Mouse (Mus musculus): ENCODE measurements at regions not wholly inside any gene's neighbourhood (a gene's known extent, or its start where the extent isn't known, plus 50 kb on each side); places are given as distances from the start of the nearest gene placed in this dataset.

DNA sequence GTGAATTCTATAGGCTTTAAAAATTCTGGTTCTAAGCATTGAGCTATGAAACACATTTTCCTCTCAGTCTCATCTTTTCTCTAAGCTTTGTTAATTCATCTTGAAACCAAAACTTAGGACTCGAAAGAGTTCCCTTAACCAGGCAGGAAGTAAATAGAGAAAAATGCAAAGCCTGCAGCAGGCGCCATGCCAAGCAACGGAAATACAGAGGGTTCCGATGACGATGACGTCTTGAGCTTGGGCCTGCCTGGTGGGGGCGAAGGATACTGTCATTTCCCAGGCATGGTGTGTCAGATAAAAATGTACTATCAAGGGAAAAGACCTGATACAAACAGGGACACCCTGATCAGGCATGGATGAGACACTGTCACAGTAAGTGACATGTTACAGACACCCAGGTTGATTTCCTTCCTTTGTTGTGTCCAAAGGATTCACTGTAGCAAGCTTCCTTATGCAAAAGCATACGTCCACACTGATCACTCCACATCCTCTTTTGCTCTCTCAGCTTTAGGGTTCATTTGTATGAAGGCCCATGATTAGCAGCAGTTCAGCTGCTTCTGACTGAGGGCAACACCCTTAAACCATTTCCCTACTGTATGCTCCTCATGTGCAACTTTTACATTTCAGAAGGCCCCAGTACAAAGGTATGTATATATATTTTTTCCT, 135.0 kb downstream of the Cemip2 start:
- 60% methylated on average over 8 of the region's 8 CpGs for WGBS
- Histone ChIP-seq H3K27ac (ENCODE audit: low read depth) (peak overlapping the region; percentile 51; the same call in 1 of the 2 replicates), H3K9ac (no peak overlapping the region), H3K4me3 (ENCODE audit: low read depth, low read length) (no peak overlapping the region), H3K27me3 (ENCODE audit: insufficient read depth, low read length) (no peaks in the 10 kb centered on the region), H3K4me2 (no peak overlapping the region), H3K9me3 (ENCODE audit: low read depth, low read length) (no peaks in the 10 kb centered on the region), H3K4me1 (ENCODE audit: insufficient read depth) (no peaks in the 10 kb centered on the region), H3K36me3 (ENCODE audit: insufficient read depth) (no peaks in the 10 kb centered on the region)
- TF ChIP-seq CTCF (IDR thresholded peaks at IDR 0.05; ENCODE audit: low read depth) = no peak
- ATAC-seq (ENCODE audit: insufficient read depth) (0 out of 2 replicates have a peak, but pooled peaks have one; percentile 47), DNase-seq (peak; percentile 76)

DNA sequence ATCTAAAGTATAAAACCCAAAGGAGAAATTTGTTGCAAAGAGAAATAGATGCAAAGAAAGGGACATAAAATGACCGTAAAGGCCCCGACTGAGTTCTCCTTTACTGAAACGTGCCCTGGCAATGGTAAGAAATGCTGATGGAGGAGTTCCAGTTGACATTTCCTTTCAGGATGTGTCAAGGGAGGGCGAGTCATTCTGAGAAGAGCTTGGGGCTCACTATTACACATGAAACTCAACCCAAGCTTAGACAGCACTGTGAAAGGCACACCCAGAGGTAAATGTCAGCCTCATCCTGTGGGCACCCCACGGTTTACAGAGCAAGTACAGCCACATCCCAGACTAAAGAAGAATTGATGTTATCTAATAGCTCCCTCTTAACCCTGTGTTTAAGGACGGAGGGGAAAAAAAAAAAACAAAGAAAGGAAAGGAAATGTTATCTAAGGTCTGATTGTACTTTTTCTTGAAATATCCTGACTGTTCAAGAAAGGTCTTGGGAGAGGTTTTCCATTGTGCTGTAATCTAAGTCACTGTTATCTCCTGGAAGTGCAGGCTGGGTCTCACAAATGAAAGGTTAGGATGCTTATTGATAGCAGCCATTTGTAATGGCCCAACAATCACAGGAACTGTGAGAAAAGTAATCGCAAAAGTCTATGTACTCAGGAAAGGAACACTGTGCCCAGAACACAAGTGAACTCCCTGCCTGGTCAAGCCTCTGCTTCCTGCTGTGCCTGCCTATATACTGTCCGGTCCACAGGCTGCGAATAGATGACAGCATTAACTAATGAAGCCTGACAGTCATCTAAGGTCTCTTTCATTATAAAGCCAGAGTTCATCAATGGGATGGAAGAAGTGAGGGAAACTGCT, 135.8 kb downstream of the Cemip2 start:
- Histone ChIP-seq H3K9me3 (ENCODE audit: low read depth, low read length) (no peaks in the 10 kb centered on the region), H3K4me1 (ENCODE audit: insufficient read depth) (no peaks in the 10 kb centered on the region), H3K4me3 (ENCODE audit: low read depth, low read length) (no peak overlapping the region), H3K27me3 (ENCODE audit: insufficient read depth, low read length) (no peaks in the 10 kb centered on the region), H3K9ac (no peak overlapping the region), H3K4me2 (no peak overlapping the region), H3K36me3 (ENCODE audit: insufficient read depth) (no peaks in the 10 kb centered on the region), H3K27ac (ENCODE audit: low read depth) (peak overlapping the region; percentile 51; the same call in 1 of the 2 replicates)
- no peak for ATAC-seq (ENCODE audit: insufficient read depth)
- TF ChIP-seq CTCF (IDR thresholded peaks at IDR 0.05; ENCODE audit: low read depth) = no peak
- no peak for DNase-seq
- 48% methylated on average over 9 of the region's 9 CpGs for WGBS

DNA sequence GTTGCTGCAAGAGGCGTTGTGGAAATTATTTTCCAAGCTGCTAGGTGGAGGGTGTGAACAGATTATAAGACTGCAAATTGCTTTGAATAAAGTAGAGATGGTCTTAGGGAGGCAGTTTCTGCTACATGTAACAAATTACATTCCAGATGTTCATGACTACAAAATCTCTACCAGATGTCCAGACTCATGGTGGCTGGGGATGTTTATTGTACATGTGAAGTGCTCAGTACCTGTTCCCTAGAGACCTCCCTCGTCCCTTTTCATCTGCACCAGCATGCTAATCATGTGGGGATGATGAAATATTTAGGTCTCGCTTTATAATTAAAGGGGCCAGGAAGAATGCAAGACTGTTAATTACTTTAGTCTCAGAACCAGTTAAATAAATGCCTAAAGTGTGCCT, 136.5 kb downstream of the Cemip2 start:
- H3K4me3 ChIP-seq (ENCODE audit: low read depth, low read length) = no peak overlapping the region
- no peaks in the 10 kb centered on the region for H3K36me3 ChIP-seq (ENCODE audit: insufficient read depth)
- H3K9ac ChIP-seq = no peak overlapping the region
- DNase-seq = no peak
- peak overlapping the region; percentile 16; the same call in 1 of the 2 replicates for H3K27ac ChIP-seq (ENCODE audit: low read depth)
- H3K9me3 ChIP-seq (ENCODE audit: low read depth, low read length) = no peaks in the 10 kb centered on the region
- no peaks in the 10 kb centered on the region for H3K27me3 ChIP-seq (ENCODE audit: insufficient read depth, low read length)
- H3K4me1 ChIP-seq (ENCODE audit: insufficient read depth) = no peaks in the 10 kb centered on the region
- no peak overlapping the region for H3K4me2 ChIP-seq
- WGBS = 53% methylated on average over 3 of the region's 3 CpGs
- no peak for ATAC-seq (ENCODE audit: insufficient read depth)
- no peak for TF ChIP-seq CTCF (IDR thresholded peaks at IDR 0.05; ENCODE audit: low read depth)

DNA sequence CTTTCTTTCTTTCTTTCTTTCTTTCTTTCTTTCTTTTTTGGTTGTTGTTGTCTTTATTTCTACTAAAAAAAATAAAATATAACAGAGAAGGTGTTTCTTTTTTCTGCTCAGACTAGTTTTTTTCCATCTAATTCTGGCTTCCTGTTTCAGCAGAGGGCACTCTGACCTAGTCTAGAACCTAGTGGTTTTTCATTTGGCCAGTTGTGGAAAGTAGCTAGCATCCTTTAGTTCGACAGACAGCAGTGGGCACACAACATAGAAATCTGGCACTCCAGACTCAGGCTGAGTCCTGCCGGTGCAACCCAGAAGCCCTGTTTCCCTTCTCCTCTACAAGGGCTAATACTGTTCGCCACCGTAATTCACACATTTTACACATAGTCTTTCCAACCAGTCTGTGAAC, 140.0 kb downstream of the Cemip2 start:
- 80% methylated on average over 4 of the region's 4 CpGs for WGBS
- Histone ChIP-seq H3K4me1 (ENCODE audit: insufficient read depth) (no peaks in the 10 kb centered on the region), H3K9me3 (ENCODE audit: low read depth, low read length) (no peaks in the 10 kb centered on the region), H3K4me2 (no peak overlapping the region), H3K4me3 (ENCODE audit: low read depth, low read length) (no peak overlapping the region), H3K36me3 (ENCODE audit: insufficient read depth) (no peaks in the 10 kb centered on the region), H3K9ac (no peak overlapping the region), H3K27ac (ENCODE audit: low read depth) (no peak overlapping the region), H3K27me3 (ENCODE audit: insufficient read depth, low read length) (no peaks in the 10 kb centered on the region)
- TF ChIP-seq CTCF (IDR thresholded peaks at IDR 0.05; ENCODE audit: low read depth) = no peak
- DNase-seq (no peak), ATAC-seq (ENCODE audit: insufficient read depth) (no peak)

DNA sequence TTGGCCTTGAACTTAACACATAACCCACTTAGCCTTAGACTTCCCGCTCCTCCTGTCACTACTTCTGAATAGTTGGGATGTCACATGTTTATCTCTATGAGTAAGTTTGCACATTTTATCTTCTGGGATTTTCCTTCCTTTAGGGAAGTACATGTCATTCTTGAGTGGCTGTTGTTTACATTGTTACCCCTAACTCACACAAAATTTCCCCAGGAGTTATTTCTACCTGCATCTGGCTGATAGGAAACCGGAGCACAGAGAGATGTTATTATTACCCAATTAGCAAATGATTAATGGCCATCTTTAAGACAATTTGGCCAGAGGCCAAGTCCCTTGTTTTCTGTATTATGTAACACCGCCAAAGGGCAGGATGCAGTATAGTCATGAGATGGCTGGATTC, 140.9 kb downstream of the Cemip2 start:
- 25% methylated on average over 3 of the region's 3 CpGs for WGBS
- DNase-seq = peak; percentile 81
- H3K9ac ChIP-seq = no peak overlapping the region
- H3K4me2 ChIP-seq = no peak overlapping the region
- no peak for TF ChIP-seq CTCF (IDR thresholded peaks at IDR 0.05; ENCODE audit: low read depth)
- no peaks in the 10 kb centered on the region for H3K36me3 ChIP-seq (ENCODE audit: insufficient read depth)
- H3K9me3 ChIP-seq (ENCODE audit: low read depth, low read length) = no peaks in the 10 kb centered on the region
- H3K27me3 ChIP-seq (ENCODE audit: insufficient read depth, low read length) = no peaks in the 10 kb centered on the region
- H3K4me3 ChIP-seq (ENCODE audit: low read depth, low read length) = no peak overlapping the region
- no peaks in the 10 kb centered on the region for H3K4me1 ChIP-seq (ENCODE audit: insufficient read depth)
- peak; percentile 31; the same call in 1 of the 2 replicates for ATAC-seq (ENCODE audit: insufficient read depth)
- H3K27ac ChIP-seq (ENCODE audit: low read depth) = no peak overlapping the region

DNA sequence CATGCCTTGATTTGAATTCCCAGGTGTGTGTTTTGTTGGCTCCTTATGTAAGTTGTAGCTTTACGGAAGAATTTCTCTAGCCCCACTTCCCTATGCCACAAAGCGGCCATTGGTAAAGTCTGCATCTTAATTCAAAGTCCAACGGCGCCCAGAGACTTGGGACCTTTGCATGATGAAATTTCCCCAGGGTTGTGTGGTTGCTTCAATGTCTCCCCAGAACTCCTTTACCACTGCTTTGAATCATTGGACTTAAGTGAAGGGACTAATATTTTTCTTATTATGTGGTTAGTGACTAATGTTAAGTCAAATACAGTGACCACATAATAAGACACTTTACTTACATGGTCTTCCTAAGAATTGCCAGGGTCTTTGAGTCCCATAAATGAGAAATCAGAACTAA, 162.0 kb downstream of the Cemip2 start:
- no peak overlapping the region for H3K27ac ChIP-seq (ENCODE audit: low read depth)
- no peaks in the 10 kb centered on the region for H3K9me3 ChIP-seq (ENCODE audit: low read depth, low read length)
- WGBS = 95% methylated on average over 4 of the region's 4 CpGs
- no peak overlapping the region for H3K9ac ChIP-seq
- no peaks in the 10 kb centered on the region for H3K36me3 ChIP-seq (ENCODE audit: insufficient read depth)
- H3K4me2 ChIP-seq = no peak overlapping the region
- no peak for TF ChIP-seq CTCF (IDR thresholded peaks at IDR 0.05; ENCODE audit: low read depth)
- H3K4me1 ChIP-seq (ENCODE audit: insufficient read depth) = no peaks in the 10 kb centered on the region
- H3K27me3 ChIP-seq (ENCODE audit: insufficient read depth, low read length) = no peaks in the 10 kb centered on the region
- ATAC-seq (ENCODE audit: insufficient read depth) (no peak), DNase-seq (no peak)
- no peak overlapping the region for H3K4me3 ChIP-seq (ENCODE audit: low read depth, low read length)

DNA sequence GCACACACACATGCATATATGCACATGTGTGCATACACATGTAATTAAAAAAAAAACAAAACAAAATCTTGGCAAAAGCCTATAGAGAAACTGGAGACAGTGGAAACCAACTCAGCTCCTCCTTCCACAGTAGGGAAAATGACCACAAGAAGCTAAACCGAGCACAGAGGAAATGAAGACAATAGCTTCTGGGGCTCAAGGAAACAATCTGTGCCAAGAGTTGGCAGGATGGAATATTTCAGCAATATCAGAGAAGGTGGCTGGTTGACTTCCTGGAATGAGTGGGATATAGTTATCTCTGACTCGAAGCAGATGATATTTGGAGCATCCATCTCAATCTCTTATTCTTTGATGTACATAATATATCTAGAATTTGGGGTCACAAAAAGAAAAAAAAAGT, 163.6 kb downstream of the Cemip2 start:
- H3K4me3 ChIP-seq (ENCODE audit: low read depth, low read length) = no peak overlapping the region
- ATAC-seq (ENCODE audit: insufficient read depth) = no peak
- H3K4me1 ChIP-seq (ENCODE audit: insufficient read depth) = no peaks in the 10 kb centered on the region
- no peaks in the 10 kb centered on the region for H3K27me3 ChIP-seq (ENCODE audit: insufficient read depth, low read length)
- H3K36me3 ChIP-seq (ENCODE audit: insufficient read depth) = no peaks in the 10 kb centered on the region
- no peak for TF ChIP-seq CTCF (IDR thresholded peaks at IDR 0.05; ENCODE audit: low read depth)
- no peak overlapping the region for H3K27ac ChIP-seq (ENCODE audit: low read depth)
- H3K4me2 ChIP-seq = no peak overlapping the region
- H3K9me3 ChIP-seq (ENCODE audit: low read depth, low read length) = no peaks in the 10 kb centered on the region
- 45% methylated on average over 2 of the region's 2 CpGs for WGBS
- no peak overlapping the region for H3K9ac ChIP-seq
- DNase-seq = peak; percentile 23

Measured in lung, embryonic 14.5 days (tissue).